Mouse (Mus musculus) NIH3T3 (cell line): ENCODE data around the gene Nupl1.

Experiments used
- DNase-seq: peaks from one replicate; pipeline ENCODE4 v3.0.0-alpha.2; 2012; ENCODE audit warnings: low read depth

Nupl1 gene

GRCm38 (mm10) chr14:60152373-60152772, 98.9 kb downstream of the Nupl1 start:
- DNase-seq, result no peak

- no peak for DNase-seq
These were observed 102.3 kb downstream of the Nupl1 start for GRCm38 (mm10) chr14:60148893-60149292.

GRCm38 (mm10) chr14:60143234-60143633, 108.0 kb downstream of the Nupl1 start:
- DNase-seq, result no peak

GRCm38 (mm10) chr14:60138339-60138738, 112.9 kb downstream of the Nupl1 start:
- DNase-seq, result no peak

- DNase-seq, result no peak
These were observed 113.4 kb downstream of the Nupl1 start for GRCm38 (mm10) chr14:60137812-60138211.

GRCm38 (mm10) chr14:60135801-60136200, 115.4 kb downstream of the Nupl1 start:
- DNase-seq, result no peak

GRCm38 (mm10) chr14:60134720-60135119, 116.5 kb downstream of the Nupl1 start:
- DNase-seq, result no peak
